Mouse (Mus musculus) intestine, postnatal 0 days (tissue): ENCODE data around the gene Foxk1. TPM values are rescaled to one million over a fixed set of nuclear protein-coding genes. Genes with fewer than 3 reads are reported as not detected.

ENCODE experiments used
- ATAC-seq: fragments of 200-750 bp; cut with Nextera tagmentation; 2 replicates; pipeline ENCODE4 v1.8.0; 2017; ENCODE audit warnings: mild to moderate bottlenecking, moderate TSS enrichment, moderate library complexity
- H3K27ac ChIP-seq: fragments of 300-500 bp; sonication (generic); 2 replicates; pipeline ENCODE4 v1.5.1; 2014; ENCODE audit warnings: mild to moderate bottlenecking, low read depth, low read length, moderate library complexity
- H3K27me3 ChIP-seq: fragments of 300-500 bp; sonication (generic); replicated peaks from 2 replicates; pipeline ENCODE4 v1.6.1; 2014; ENCODE audit warnings: low read length, mixed read lengths; ENCODE audit not compliant: control insufficient read depth, insufficient read depth
- H3K36me3 ChIP-seq: fragments of 300-500 bp; sonication (generic); 2 replicates; pipeline ENCODE4 v1.6.1; 2014; ENCODE audit warnings: mild to moderate bottlenecking, moderate library complexity; ENCODE audit not compliant: control insufficient read depth, insufficient read depth
- H3K4me1 ChIP-seq: fragments of 300-500 bp; sonication (generic); replicated peaks from 2 replicates; pipeline ENCODE4 v1.6.1; 2014; ENCODE audit warnings: antibody characterized with exemption, low read length, mixed read lengths; ENCODE audit not compliant: control insufficient read depth, insufficient read depth
- H3K4me2 ChIP-seq: fragments of 300-500 bp; sonication (generic); replicated peaks from 2 replicates; pipeline ENCODE4 v1.6.1; 2014; ENCODE audit warnings: low read depth, mild to moderate bottlenecking, moderate library complexity
- H3K4me3 ChIP-seq: fragments of 300-500 bp; sonication (generic); 2 replicates; pipeline ENCODE4 v1.5.1; 2014; ENCODE audit warnings: low read depth, low read length
- H3K9ac ChIP-seq: fragments of 300-500 bp; sonication (generic); 2 replicates; pipeline ENCODE4 v1.6.1; 2014; ENCODE audit warnings: mild to moderate bottlenecking, low read depth, low read length
- H3K9me3 ChIP-seq: fragments of 300-500 bp; sonication (generic); 2 replicates; pipeline ENCODE4 v1.6.1; 2016; ENCODE audit warnings: mixed run types; ENCODE audit not compliant: control insufficient read depth
- CTCF ChIP-seq: sonication (generic); IDR thresholded peaks from 2 replicates; pipeline ENCODE4 v1.5.1; 2016; ENCODE audit warnings: low read depth, mild to moderate bottlenecking, control low read depth, antibody characterized with exemption, moderate library complexity
- WGBS: fragments of 180-500 bp; shearing (Covaris S2); extraction: QIAGEN DNeasy Blood & Tissue Kit; methylation state at CpG from one replicate; pipeline ENCODE4 v1.1.7; 2014; 5-methylcytosine and 5-hydroxymethylcytosine counted together
- polyA plus RNA-seq: library from polyadenylated mRNA; unstranded; fragments of >200 nt; fragmentation: Nextera tagmentation; extraction: Ambion mirVana; gene quantifications from 2 replicates; pipeline ENCODE4 v1.2.1, GENCODE M21; 2015

Foxk1 gene
- polyA plus RNA-seq, 1 experiment from 2014 or later = 2.6 TPM

DNA sequence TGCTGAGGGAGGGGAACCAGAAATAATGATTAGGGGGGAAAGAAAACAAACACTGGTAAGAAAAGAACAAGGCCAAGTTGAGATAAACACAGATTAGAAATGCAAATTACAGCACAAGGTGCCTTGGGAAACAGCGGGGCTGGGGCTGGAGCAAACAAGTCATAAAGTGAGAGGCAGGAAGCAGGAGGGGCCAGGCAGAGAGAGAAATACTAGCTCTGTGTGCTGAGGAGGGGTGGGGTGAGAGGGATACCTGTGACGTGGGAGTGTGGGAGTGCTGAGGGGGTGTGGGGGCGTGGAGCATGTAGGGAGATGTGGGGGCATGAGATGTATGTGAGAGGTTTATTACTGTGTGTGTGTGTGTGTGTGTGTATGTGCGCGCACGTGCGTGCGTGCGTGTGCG, 99.6 kb downstream of the Foxk1 start:
- peak; percentile 32; the same call in 1 of the 2 replicates for ATAC-seq
- Histone ChIP-seq H3K9ac (no peak overlapping the region), H3K27ac (no peak overlapping the region), H3K27me3 (no peaks in the 10 kb centered on the region), H3K36me3 (no peaks in the 10 kb centered on the region), H3K4me2 (no peak overlapping the region), H3K9me3 (no peaks in the 10 kb centered on the region), H3K4me3 (no peak overlapping the region), H3K4me1 (no peaks in the 10 kb centered on the region)
- no peak for TF ChIP-seq CTCF
- WGBS = 61% methylated on average over 10 of the region's 10 CpGs

DNA sequence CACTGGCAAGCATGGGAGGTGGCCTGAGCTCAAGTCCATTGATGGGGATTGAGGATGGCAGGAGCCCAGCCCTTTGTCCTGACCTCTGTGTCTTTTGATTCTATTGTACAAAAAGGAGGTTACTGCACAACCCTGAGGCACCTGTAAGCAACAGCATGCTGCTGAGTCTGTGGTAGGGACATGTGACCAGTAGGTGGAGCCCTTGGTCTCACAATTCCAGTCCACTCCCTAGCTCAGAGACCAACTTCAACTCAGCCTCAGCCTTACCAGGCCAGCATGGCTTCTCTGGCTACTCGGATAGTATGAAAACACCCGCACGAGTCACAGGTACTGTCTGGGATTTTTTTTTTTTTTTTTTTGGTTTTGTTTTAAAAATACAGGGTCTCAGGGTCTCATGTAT, 101.1 kb downstream of the Foxk1 start:
- Histone ChIP-seq H3K27ac (no peak overlapping the region), H3K4me2 (no peak overlapping the region), H3K27me3 (no peaks in the 10 kb centered on the region), H3K4me3 (no peak overlapping the region), H3K4me1 (no peaks in the 10 kb centered on the region), H3K36me3 (no peaks in the 10 kb centered on the region), H3K9ac (no peak overlapping the region), H3K9me3 (no peaks in the 10 kb centered on the region)
- ATAC-seq = peak; percentile 74
- WGBS = 5% methylated on average over 3 of the region's 3 CpGs
- peak; percentile 92 for TF ChIP-seq CTCF

DNA sequence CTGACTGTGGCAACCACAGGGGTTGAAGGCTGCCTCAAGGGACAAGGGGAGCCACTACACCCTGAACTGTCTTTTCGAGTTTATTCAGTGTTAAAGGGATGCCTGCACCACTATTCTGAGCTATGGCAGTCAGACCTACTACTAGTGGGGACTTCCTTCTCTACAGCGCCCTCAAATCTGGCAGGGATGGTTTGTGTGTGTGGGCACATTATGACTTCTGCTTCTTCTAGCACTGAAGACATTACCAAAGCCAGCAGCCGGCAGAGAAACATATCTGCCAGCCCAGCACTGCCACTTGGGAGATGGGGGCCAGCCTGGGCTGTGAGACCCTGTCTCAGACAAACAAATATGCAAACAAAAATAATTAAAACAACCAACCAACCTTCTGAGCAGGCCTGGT, 102.9 kb downstream of the Foxk1 start:
- Histone ChIP-seq H3K9me3 (no peaks in the 10 kb centered on the region), H3K27ac (no peak overlapping the region), H3K4me3 (no peak overlapping the region), H3K4me2 (no peak overlapping the region), H3K9ac (no peak overlapping the region), H3K4me1 (no peaks in the 10 kb centered on the region), H3K36me3 (no peaks in the 10 kb centered on the region), H3K27me3 (no peaks in the 10 kb centered on the region)
- no peak for ATAC-seq
- no peak for TF ChIP-seq CTCF
- WGBS = 79% methylated on average over 3 of the region's 3 CpGs

DNA sequence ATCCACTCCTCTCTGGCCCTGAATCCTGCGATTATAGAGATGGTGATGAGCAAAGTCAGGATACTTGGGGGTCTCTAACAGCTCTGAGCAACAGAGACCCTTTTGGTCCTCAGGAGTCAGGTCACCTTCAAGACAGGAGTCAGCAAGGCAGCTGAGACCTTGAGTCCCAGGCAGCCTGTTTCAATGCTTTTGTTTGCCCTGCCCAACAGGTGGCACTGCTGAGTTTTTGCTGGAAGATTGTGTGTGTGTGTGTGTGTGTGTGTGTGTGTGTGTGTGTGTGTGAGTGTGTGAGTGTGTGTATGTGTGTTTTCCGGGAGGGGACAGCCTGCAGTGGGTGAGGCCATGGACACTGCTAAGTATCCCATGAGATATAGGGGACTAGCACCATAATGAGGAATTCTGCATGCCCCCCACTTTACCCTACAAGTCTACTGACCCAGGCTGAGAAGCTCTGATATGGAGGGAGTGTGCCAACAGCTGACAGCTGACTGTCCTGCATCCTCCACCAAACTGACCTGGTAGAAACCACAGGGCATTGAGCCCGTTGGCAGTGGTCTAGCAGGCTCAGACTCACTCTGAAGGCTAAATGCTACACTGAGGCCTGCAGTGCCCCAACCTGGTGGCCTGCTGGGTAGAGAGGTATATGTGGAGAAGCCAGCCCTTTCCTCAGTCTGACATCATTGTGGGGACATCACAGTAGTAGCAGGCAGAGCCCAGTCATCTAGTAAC, 104.6 kb downstream of the Foxk1 start:
- Histone ChIP-seq H3K4me1 (no peaks in the 10 kb centered on the region), H3K27ac (no peak overlapping the region), H3K9ac (no peak overlapping the region), H3K4me3 (no peak overlapping the region), H3K9me3 (no peaks in the 10 kb centered on the region), H3K36me3 (no peaks in the 10 kb centered on the region), H3K4me2 (no peak overlapping the region), H3K27me3 (no peaks in the 10 kb centered on the region)
- 72% methylated on average over 3 of the region's 3 CpGs for WGBS
- ATAC-seq = no peak
- TF ChIP-seq CTCF = peak; percentile 70

DNA sequence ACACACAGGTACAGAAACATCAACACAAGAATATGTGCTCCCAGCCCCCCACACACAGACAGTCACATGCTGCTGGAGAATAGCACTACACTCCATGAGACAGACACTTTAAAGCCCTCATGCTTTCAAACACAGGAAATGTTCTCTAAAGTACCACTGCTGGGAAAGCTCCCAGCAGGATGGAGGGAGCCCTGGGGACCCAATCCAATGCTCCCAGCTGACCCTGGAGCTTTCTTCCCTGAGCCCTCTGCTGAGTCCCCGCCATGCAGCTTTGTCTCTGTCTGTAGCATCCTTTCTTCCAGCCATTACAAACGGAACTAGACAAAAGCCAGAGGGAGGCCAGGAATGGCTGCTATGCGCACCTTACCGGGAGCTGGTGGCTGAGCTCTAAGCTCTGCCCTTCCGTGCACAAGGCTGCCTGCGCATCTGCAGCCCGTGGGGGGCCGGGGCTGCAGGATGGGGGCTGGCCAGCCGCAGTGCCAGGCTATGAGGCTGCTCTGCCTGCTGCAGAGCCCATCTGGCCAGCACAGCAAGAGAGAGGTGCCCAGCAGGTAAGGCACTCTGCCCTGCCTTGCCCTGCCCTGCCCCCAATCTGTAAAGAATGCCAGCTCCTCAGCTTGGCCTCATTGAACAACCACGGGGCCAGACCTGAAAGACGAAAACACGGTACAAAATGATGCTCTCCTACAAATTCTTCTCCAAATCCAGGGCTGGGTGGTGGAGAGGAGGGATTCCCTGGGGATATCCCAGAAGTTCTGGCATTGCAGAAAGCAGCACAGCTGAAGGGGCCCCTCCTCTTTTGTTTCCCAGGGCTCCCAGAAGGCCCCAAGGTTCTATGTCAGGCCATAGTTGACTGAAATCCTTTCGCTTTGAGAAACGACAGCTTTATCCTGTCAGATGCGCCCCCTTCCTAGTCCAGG, 108.1 kb downstream of the Foxk1 start:
- Histone ChIP-seq H3K36me3 (no peaks in the 10 kb centered on the region), H3K4me3 (no peak overlapping the region), H3K4me2 (0 out of 2 replicates have a peak overlapping the region, but pooled peaks have one; percentile 9), H3K9ac (0 out of 2 replicates have a peak overlapping the region, but pooled peaks have one; percentile 3), H3K4me1 (no peaks in the 10 kb centered on the region), H3K9me3 (no peaks in the 10 kb centered on the region), H3K27ac (no peak overlapping the region), H3K27me3 (no peaks in the 10 kb centered on the region)
- no peak for ATAC-seq
- TF ChIP-seq CTCF = no peak
- 39% methylated on average over 15 of the region's 15 CpGs for WGBS

DNA sequence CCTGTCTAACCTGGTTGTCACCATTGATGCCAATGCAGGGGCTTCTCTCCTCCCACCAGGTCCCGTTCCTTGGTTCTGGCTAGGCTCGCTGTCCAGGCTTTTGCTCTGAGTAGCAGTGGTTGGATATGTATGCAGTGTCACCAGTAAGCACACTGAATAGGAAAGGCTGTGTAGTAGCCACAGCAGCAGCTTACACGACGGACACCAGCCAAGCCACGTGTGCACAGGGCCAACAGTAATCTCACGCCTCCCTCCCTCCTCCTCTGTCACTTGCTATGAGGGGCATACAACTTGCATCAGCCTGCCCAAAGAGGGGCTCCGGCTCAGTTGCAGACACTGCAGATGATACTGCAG, 108.7 kb downstream of the Foxk1 start:
- no peaks in the 10 kb centered on the region for H3K9me3 ChIP-seq
- 73% methylated on average over 7 of the region's 7 CpGs for WGBS
- no peaks in the 10 kb centered on the region for H3K36me3 ChIP-seq
- H3K4me2 ChIP-seq = no peak overlapping the region
- no peak overlapping the region for H3K9ac ChIP-seq
- H3K4me3 ChIP-seq = no peak overlapping the region
- no peaks in the 10 kb centered on the region for H3K4me1 ChIP-seq
- no peaks in the 10 kb centered on the region for H3K27me3 ChIP-seq
- ATAC-seq = no peak
- no peak for TF ChIP-seq CTCF
- no peak overlapping the region for H3K27ac ChIP-seq

Other genes starting within 250 kb of the Foxk1 start
- 9.0 and 9.8 TPM in 2 replicates for gene Ap5z1, start 62.4 kb downstream of the Foxk1 start, polyA plus RNA-seq
- not detected in 2 replicates for gene Papolb, start 128.6 kb downstream of the Foxk1 start, polyA plus RNA-seq
- gene Radil, start 149.6 kb downstream of the Foxk1 start, polyA plus RNA-seq = 0.55 and 0.58 TPM in 2 replicates
- 0.52 and 0.63 TPM in 2 replicates for gene Mmd2, start 207.3 kb downstream of the Foxk1 start, polyA plus RNA-seq
- gene Wipi2, start 226.2 kb downstream of the Foxk1 start, polyA plus RNA-seq = 25.5 and 29.4 TPM in 2 replicates